Comparison of ENCODE assay signal across 24 mouse cellular contexts in the genomic region with DNA sequence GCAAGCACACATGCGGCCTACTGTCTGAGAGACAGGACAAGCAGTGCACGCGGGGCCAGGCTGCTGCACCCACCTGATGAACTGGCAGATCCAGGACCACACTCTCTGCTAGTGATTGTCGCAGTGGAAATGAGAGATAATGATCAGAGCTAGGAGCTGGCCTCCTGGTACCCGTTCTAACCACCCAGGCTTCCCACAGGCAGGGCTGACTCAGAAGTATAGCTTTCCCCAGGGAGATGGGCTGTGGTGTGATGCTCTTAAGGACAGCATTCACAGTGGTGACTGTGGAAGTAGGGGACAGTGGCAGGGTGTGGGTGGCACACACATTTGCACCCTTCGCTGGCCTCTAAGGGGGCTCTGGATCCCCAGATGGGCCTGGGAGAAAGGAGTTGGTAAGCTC.
DNase-seq lines count a peak whose midpoint lies in the region; ATAC-seq and TF ChIP-seq lines count a peak whose summit lies in the region.
"Had no signal": no experiment of that assay in that cellular context is flagged by ENCODE, and none has a peak within 500 bp of the region (broad histone marks: within the 10 kb centered on the region; RNA-seq: fewer than 3 reads in every experiment).

No protein-coding gene starts in this region.

- H3ac ChIP-seq in C2C12 (ENCODE audit: control insufficient read depth, insufficient read length, low read depth) = peak overlapping the region; percentile 34

- no peak overlapping the region for H3K27ac ChIP-seq in forebrain, embryonic 13.5 days
- no peak overlapping the region for H3K27ac ChIP-seq in forebrain, embryonic 11.5 days (ENCODE audit: low read depth, low read length)
- H3K27ac ChIP-seq in midbrain, embryonic 10.5 days (replicated peaks) = peak overlapping the region; percentile 69
- no peak overlapping the region for H3K27ac ChIP-seq in midbrain, embryonic 16.5 days (ENCODE audit: low read length)
- H3K27ac ChIP-seq: embryonic facial prominence, embryonic 12.5 days; embryonic facial prominence, embryonic 15.5 days; forebrain, embryonic 15.5 days; heart, adult 2 months; heart, embryonic 15.5 days; hindbrain, embryonic 14.5 days had no signal

- H3K4me3 ChIP-seq in forebrain, embryonic 13.5 days = no peak overlapping the region
- H3K4me3 ChIP-seq in forebrain, embryonic 11.5 days (ENCODE audit: low read depth, low read length) = no peak overlapping the region
- H3K4me3 ChIP-seq in midbrain, embryonic 10.5 days = no peak overlapping the region
- H3K4me3 ChIP-seq in midbrain, embryonic 16.5 days (ENCODE audit: low read depth, low read length) = no peak overlapping the region
- H3K4me3 ChIP-seq in C2C12 (ENCODE audit: insufficient read depth, poor library complexity, severe bottlenecking) = no peak overlapping the region
- H3K4me3 ChIP-seq: embryonic facial prominence, embryonic 12.5 days; embryonic facial prominence, embryonic 15.5 days; forebrain, embryonic 15.5 days; heart, adult 2 months; heart, embryonic 12.5 days; heart, embryonic 15.5 days; hindbrain, embryonic 10.5 days had no signal

- H3K9ac ChIP-seq in forebrain, embryonic 13.5 days = no peak overlapping the region
- H3K9ac ChIP-seq in forebrain, embryonic 11.5 days (ENCODE audit: low read length) = no peak overlapping the region
- H3K9ac ChIP-seq in midbrain, embryonic 16.5 days (ENCODE audit: low read depth, low read length) = no peak overlapping the region
- H3K9ac ChIP-seq: embryonic facial prominence, embryonic 12.5 days; embryonic facial prominence, embryonic 15.5 days; forebrain, embryonic 15.5 days; heart, embryonic 12.5 days; heart, embryonic 15.5 days; hindbrain, embryonic 14.5 days had no signal

- peaks cover 30% of the 10 kb centered on the region for H3K4me1 ChIP-seq in forebrain, embryonic 13.5 days
- H3K4me1 ChIP-seq in forebrain, embryonic 11.5 days (replicated peaks; ENCODE audit: control insufficient read depth, insufficient read depth, low read length) = peaks cover 19% of the 10 kb centered on the region
- peaks cover 66% of the 10 kb centered on the region for H3K4me1 ChIP-seq in midbrain, embryonic 10.5 days
- H3K4me1 ChIP-seq in midbrain, embryonic 16.5 days (ENCODE audit: control insufficient read depth, insufficient read depth, low read length) = peaks cover 10% of the 10 kb centered on the region

- no peak for DNase-seq in forebrain, embryonic 11.5 days (ENCODE audit: low spot score)
- DNase-seq in midbrain, embryonic 10.5 days (ENCODE audit: low spot score) = no peak
- DNase-seq in frontal cortex, postnatal 36 days (ENCODE audit: low spot score in 2 of 2) = no peak
- DNase-seq: cerebellum, adult 18-20 months; cerebellum, adult 9-10 months; cerebellum, postnatal 14 days; gastrocnemius, postnatal 10 days; gastrocnemius, postnatal 36 days; heart, adult 2 months; heart, postnatal 10 days; heart, postnatal 36 days; kidney, adult 2 months had no signal

- H3K36me3 ChIP-seq in forebrain, embryonic 13.5 days (ENCODE audit: poor library complexity, severe bottlenecking) = no peaks in the 10 kb centered on the region
- no peaks in the 10 kb centered on the region for H3K36me3 ChIP-seq in forebrain, embryonic 11.5 days (ENCODE audit: control insufficient read depth, insufficient read depth, low read length)
- H3K36me3 ChIP-seq in midbrain, embryonic 10.5 days = no peaks in the 10 kb centered on the region
- H3K36me3 ChIP-seq in midbrain, embryonic 16.5 days (ENCODE audit: control insufficient read depth, insufficient read depth, low read length) = no peaks in the 10 kb centered on the region
- H3K36me3 ChIP-seq in C2C12 (ENCODE audit: control insufficient read depth, insufficient read depth) = no peaks in the 10 kb centered on the region
- H3K36me3 ChIP-seq: embryonic facial prominence, embryonic 12.5 days; embryonic facial prominence, embryonic 15.5 days; forebrain, embryonic 15.5 days; heart, embryonic 12.5 days; heart, embryonic 15.5 days; hindbrain, embryonic 10.5 days had no signal

- H3K79me3 ChIP-seq in C2C12 (ENCODE audit: low read depth) = no peaks in the 10 kb centered on the region

- peak; percentile 6; the same call in 1 of the 2 replicates for ATAC-seq in forebrain, embryonic 13.5 days
- no peak for ATAC-seq in forebrain, embryonic 11.5 days (replicated peaks; ENCODE audit: low FRiP score)
- ATAC-seq in midbrain, embryonic 16.5 days = no peak
- ATAC-seq: forebrain, embryonic 15.5 days; intestine, postnatal 0 days; Patski had no signal

- 88% methylated on average over 6 of the region's 6 CpGs for WGBS in forebrain, embryonic 13.5 days
- 90% methylated on average over 6 of the region's 6 CpGs for WGBS in forebrain, embryonic 11.5 days
- 90% methylated on average over 6 of the region's 6 CpGs for WGBS in midbrain, embryonic 10.5 days
- 78% methylated on average over 6 of the region's 6 CpGs for WGBS in midbrain, embryonic 16.5 days

- TF ChIP-seq CTCF in C2C12 (IDR thresholded peaks at IDR 0.05; ENCODE audit: control insufficient read depth, insufficient read depth, insufficient read length) = no peak

- 0 out of 2 replicates have a peak, but pooled peaks cover 5% of the 10 kb centered on the region for H3K27me3 ChIP-seq in forebrain, embryonic 13.5 days
- H3K27me3 ChIP-seq in forebrain, embryonic 11.5 days (ENCODE audit: control insufficient read depth, insufficient read depth, low read length) = no peaks in the 10 kb centered on the region
- peaks cover 76% of the 10 kb centered on the region for H3K27me3 ChIP-seq in midbrain, embryonic 10.5 days (ENCODE audit: low read depth, poor library complexity, severe bottlenecking)
- H3K27me3 ChIP-seq in midbrain, embryonic 16.5 days (ENCODE audit: control insufficient read depth, insufficient read depth, low read depth, low read length) = no peaks in the 10 kb centered on the region
- H3K27me3 ChIP-seq in C2C12 (ENCODE audit: control insufficient read depth, insufficient read depth, insufficient read length) = no peaks in the 10 kb centered on the region
- H3K27me3 ChIP-seq: forebrain, embryonic 15.5 days; Patski had no signal

- H3K79me2 ChIP-seq in C2C12 (ENCODE audit: control insufficient read depth, insufficient read depth) = no peaks in the 10 kb centered on the region

- no peak overlapping the region for H3K4me2 ChIP-seq in forebrain, embryonic 13.5 days
- no peak overlapping the region for H3K4me2 ChIP-seq in forebrain, embryonic 11.5 days (ENCODE audit: low read depth, low read length, severe bottlenecking)
- no peak overlapping the region for H3K4me2 ChIP-seq in midbrain, embryonic 16.5 days (ENCODE audit: low read length)
- H3K4me2 ChIP-seq: embryonic facial prominence, embryonic 15.5 days; forebrain, embryonic 15.5 days; heart, embryonic 12.5 days; heart, embryonic 15.5 days; hindbrain, embryonic 14.5 days had no signal

- no peaks in the 10 kb centered on the region for H3K9me3 ChIP-seq in forebrain, embryonic 13.5 days (replicated peaks)
- H3K9me3 ChIP-seq in forebrain, embryonic 11.5 days (ENCODE audit: control insufficient read depth, low read length) = no peaks in the 10 kb centered on the region
- H3K9me3 ChIP-seq in midbrain, embryonic 10.5 days (replicated peaks) = no peaks in the 10 kb centered on the region
- H3K9me3 ChIP-seq in midbrain, embryonic 16.5 days (replicated peaks; ENCODE audit: control insufficient read depth, low read length, poor library complexity, severe bottlenecking) = no peaks in the 10 kb centered on the region
- H3K9me3 ChIP-seq: embryonic facial prominence, embryonic 12.5 days; embryonic facial prominence, embryonic 15.5 days; forebrain, embryonic 15.5 days; heart, embryonic 12.5 days; heart, embryonic 15.5 days; hindbrain, embryonic 10.5 days had no signal

TF ChIP-seq in C2C12, 6 proteins besides CTCF, POLR2A, EP300 and RAD21:
- TF ChIP-seq MAX (IDR thresholded peaks at IDR 0.05) (no peak), MYOD1 (IDR thresholded peaks at IDR 0.05; ENCODE audit: control insufficient read depth, insufficient read length, low read depth) (no peak), CEBPB (IDR thresholded peaks at IDR 0.05; ENCODE audit: low read depth) (no peak), MYOG (IDR thresholded peaks at IDR 0.05; ENCODE audit: control insufficient read depth, extremely low read depth, insufficient read length) (no peak), USF1 (IDR thresholded peaks at IDR 0.05; ENCODE audit: low read depth) (no peak), FOSL1 (IDR thresholded peaks at IDR 0.05; ENCODE audit: insufficient read depth, low read length, poor library complexity, severe bottlenecking) (no peak)
